Mouse (Mus musculus) hematopoietic stem cell, adult 5-6 weeks (primary cell): ENCODE results near the gene Ggact. TPM values are rescaled to one million over a fixed set of nuclear protein-coding genes. Genes with fewer than 3 reads are reported as not detected.

ENCODE experiments used
- ATAC-seq, 2 experiments: fragments of 125-278 bp in 1 of 2; replicated peaks in 1 of 2; 2 replicates each; pipeline ENCODE4 v1.8.0; 2016 to 2017; ENCODE audit warnings: inconsistent platforms in 2 of 2, mild to moderate bottlenecking in 2 of 2, moderate number of reproducible peaks in 2 of 2, low read depth in 1 of 2, moderate TSS enrichment in 1 of 2; ENCODE audit not compliant: low FRiP score in 2 of 2, poor library complexity in 2 of 2, severe bottlenecking in 2 of 2, insufficient read depth in 1 of 2, low TSS enrichment in 1 of 2
- total RNA-seq: library from RNA; stranded (forward); fragments of 172-1452, 232-1000 nt; gene quantifications from 2 replicates; pipeline ENCODE4 v1.2.3, GENCODE M21; 2017

The Ggact gene
- total RNA-seq, 1 experiment from 2014 or later = 15.6 TPM

DNA sequence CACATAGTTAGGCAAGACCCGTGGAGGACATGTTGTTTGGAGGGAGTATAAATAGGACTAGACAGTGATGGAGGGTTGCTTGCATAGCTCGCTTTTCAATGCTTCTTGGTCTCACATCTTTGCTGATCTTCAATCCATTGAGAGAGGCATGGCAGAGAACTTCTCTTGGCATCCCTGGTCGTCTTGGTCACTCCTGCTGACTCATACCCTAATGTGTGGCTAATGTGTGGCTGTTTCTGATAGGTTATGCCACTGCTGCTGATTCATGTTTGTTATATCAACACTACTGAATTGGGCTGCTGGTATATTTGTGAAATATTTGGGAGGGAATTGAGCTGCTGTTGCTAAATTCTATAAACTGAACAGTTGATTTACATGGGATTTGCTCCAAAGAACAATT lies 79.9 kb downstream of the Ggact start:
- ATAC-seq = no peak

DNA sequence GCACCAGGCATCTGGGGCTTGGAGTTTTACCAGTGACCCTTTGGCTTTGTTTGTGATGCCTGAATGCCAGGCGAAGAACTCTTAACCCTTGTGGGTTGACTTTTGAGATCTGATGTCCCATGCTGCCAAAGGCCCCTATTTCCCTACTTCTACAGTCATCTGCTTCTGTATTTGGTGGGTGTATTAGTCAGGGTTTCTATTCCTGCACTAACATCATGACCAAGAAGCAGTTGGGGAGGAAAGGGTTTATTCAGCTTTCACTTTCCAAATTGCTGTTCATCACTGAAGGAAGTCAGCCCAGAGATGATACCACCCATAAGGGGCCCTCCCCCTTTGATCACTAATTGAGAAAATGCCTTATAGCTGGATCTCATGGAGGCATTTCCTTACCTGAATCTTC lies 83.1 kb downstream of the Ggact start:
- no peak for ATAC-seq

DNA sequence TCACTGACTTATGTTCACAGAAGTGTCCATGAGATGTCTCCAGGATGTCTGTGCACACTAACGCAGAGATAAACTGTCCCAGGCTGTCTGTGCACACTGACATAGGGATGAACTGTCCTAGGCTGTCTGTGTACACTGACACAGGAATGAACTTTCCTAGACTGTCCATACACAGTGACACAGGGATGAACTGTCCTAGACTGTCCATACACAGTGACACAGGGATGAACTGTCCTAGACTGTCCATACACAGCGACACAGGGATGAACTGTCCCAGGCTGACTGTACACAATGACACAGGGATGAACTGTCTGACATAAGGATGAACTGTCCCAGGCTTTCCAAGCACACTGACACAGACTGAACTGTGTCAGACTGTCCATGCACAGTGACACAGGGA lies 88.1 kb downstream of the Ggact start:
- no peak for ATAC-seq

DNA sequence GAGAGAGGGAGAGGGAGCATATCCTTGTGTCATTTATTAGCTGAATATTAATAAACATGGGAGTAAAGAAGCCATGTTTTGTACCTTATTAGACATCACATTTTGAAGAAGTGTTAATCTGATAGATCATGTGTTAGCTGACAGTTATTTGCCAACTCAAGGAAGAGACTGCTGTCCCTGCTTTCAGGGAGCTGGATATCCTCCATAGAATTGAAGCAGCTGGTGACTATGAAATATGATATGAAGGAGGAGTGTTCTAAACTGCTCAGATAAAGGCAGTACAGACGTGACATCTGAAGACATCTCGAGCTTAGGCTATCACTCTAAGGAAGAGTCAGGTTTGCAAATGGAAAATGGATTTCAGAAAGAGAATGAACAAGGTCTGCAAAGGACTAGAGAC lies 89.8 kb downstream of the Ggact start:
- no peak for ATAC-seq

DNA sequence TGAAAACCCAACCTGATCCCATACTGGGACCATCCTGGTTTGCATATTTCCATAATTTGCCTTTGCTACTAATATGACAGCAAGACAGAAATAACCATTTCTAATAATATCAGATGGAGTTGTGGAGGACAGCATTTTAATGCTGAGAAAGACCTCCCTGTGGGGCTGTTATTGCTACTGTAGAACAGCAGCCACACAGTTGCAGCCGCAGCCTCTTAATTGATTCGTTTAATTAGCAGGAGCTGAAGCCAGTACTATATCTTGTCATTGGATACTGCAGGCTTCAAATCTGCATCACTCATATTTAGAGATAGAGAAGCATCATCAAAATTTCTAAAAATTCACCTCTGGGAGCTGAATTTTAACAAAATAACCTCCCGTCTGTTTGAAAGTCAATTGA lies 92.6 kb downstream of the Ggact start:
- no peak for ATAC-seq

DNA sequence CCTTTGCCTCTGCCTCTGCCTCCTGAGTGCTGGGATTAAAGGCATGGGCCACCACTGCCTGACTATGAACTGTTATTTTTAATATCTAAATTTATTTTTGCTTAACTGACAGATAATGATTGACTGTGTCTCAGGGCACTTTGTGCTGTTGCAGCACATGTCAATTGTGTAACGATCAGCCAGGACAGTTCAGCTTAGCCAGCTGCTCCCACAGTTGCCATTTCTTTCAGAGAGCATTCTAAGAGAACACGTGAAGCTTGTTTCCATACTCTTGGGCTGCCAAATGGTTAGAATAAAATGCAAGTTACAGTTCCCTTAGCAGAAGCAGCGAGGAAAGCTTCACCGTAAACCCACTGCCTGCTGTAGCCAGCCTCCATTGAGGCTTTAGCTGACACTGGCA lies 113.3 kb downstream of the Ggact start:
- no peak for ATAC-seq

DNA sequence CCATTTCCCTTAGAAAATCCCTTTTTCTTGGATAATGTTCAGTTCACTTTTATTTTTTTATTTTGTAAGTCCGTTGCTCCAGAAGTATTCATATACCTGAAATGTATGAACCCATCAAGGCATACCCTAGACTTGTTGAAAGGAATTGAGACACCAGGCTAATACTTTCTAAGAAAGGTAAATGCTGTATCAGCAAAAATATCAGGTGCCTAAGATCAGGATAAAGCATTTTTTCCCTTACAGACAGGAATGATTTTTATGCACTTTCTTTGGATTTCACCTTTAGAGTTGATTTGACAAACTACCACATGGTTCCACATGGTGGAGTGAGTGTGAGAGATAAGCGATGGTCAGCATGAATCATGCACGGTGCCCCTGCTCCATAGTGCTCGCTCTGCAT lies 120.2 kb downstream of the Ggact start:
- no peak for ATAC-seq

DNA sequence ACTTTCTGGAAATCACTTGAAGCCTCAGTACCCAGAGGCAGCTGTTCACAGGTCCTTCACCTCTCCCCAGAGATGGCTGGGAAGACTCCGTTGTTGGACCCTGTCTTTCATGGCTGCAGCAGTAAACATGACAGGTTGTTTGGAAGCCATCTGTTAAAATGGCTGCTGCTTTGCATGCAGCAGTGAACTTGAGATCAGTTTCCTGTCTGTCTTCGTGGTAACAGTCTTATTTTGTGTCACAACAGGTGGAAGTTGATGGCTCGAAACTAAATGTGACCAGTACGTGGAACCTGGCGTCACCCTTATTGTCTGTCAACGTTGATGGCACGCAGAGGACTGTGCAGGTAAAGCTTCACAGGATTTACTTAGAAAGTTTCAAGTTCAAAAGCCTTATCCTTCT lies 123.4 kb downstream of the Ggact start:
- ATAC-seq = no peak

DNA sequence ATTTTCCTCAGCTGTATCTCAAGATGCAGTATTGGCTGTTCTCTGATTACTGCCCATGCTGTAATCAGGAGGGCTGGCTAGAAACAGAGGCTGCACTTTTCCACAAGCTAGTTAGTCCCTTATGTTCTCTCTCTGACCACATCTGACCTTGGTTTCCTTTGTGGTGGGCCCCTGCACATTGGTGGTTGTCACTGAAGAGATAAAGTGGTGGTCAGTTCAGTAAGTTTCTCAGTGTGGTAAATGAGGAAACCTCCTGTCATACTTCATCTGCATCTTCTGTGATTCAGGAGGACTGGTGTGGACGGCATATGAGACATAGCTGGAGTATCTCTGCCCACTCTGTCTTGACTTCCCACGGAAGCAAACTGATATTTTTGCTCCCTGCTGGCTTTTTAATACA lies 125.4 kb downstream of the Ggact start:
- ATAC-seq = peak; percentile 37 to 58; a peak in 3 of 4 replicates

DNA sequence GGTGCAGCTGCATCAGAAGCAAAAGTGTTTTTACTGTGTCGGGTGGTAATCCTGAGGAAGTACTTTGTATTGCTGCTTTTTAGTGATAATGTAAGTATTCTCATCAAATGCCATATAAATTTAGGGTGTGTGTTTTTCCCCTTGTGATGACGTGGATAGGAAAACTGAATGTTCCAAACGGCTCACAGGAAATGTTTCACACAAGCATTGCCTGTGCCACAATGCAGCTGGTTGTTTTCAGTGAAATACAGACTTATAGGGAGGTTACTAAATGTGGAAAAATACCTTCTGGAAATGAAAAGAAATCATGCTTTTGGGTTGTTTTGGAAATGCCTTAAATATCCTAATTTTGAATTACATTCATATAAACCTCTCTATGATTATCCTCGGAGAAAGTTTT lies 128.9 kb downstream of the Ggact start:
- ATAC-seq = no peak

DNA sequence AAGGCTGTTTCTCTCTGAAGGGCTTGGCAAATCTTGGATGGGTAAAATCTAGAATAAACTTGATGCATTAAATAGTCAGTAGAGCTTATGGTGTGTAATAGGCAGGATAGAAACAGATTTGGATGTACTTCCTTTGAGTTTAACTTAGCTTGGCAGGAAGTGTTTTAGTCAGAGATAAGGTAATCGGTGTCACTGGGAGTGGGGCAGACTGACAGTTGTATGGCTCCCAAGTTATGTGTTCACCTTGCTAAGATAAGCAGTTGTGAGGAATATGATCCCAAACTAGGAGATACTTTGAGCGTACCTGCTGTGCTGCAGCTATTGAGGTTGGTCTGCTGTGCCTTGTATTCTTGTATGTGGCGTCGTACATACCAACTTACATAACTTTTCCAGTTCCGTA lies 147.1 kb downstream of the Ggact start:
- ATAC-seq = peak in 1 of 2 experiments; percentile 14; a peak in 1 of 4 replicates

Other genes with a start within 250 kb of the Ggact start
- gene Tmtc4, start 70.3 kb upstream of the Ggact start, total RNA-seq = 5.8 and 13.0 TPM in 2 replicates